Mouse (Mus musculus): ENCODE measurements around the gene Dbndd1. TPM values are rescaled to one million over a fixed set of nuclear protein-coding genes. Genes with fewer than 3 reads are reported as not detected.

Dbndd1 gene
- polyA plus RNA-seq, 1 experiment from 2014 or later = 94.2 TPM

Other genes with a start within 250 kb of the Dbndd1 start
- 13.7 and 14.0 TPM in 2 replicates for gene Fanca, start 196.9 kb downstream of the Dbndd1 start, polyA plus RNA-seq (2014; fragmentation: Nextera tagmentation; extraction: Ambion mirVana)
- gene Spire2, start 182.8 kb downstream of the Dbndd1 start, polyA plus RNA-seq (2014; fragmentation: Nextera tagmentation; extraction: Ambion mirVana) = 13.7 and 20.2 TPM in 2 replicates
- gene Tcf25, start 141.7 kb downstream of the Dbndd1 start, polyA plus RNA-seq (2014; fragmentation: Nextera tagmentation; extraction: Ambion mirVana) = 181 and 203 TPM in 2 replicates
- gene Mc1r, start 108.4 kb downstream of the Dbndd1 start, polyA plus RNA-seq (2014; fragmentation: Nextera tagmentation; extraction: Ambion mirVana) = 0.11 TPM in 1 of 2 replicates, not detected in the other
- 1,786 and 1,955 TPM in 2 replicates for gene Tubb3, start 104.0 kb downstream of the Dbndd1 start, polyA plus RNA-seq (2014; fragmentation: Nextera tagmentation; extraction: Ambion mirVana)
- gene Def8, start 91.9 kb downstream of the Dbndd1 start, polyA plus RNA-seq (2014; fragmentation: Nextera tagmentation; extraction: Ambion mirVana) = 44.3 and 48.4 TPM in 2 replicates
- gene Afg3l1, start 37.6 kb downstream of the Dbndd1 start, polyA plus RNA-seq (2014; fragmentation: Nextera tagmentation; extraction: Ambion mirVana) = 26.6 and 28.2 TPM in 2 replicates
- gene Gas8, start 3.4 kb upstream of the Dbndd1 start, polyA plus RNA-seq (2014; fragmentation: Nextera tagmentation; extraction: Ambion mirVana) = 39.1 and 43.9 TPM in 2 replicates
- 7.1 and 7.2 TPM in 2 replicates for gene Rhou, start 138.5 kb upstream of the Dbndd1 start, polyA plus RNA-seq (2014; fragmentation: Nextera tagmentation; extraction: Ambion mirVana)

All from forebrain, embryonic 14.5 days (tissue).